Mouse (Mus musculus): ENCODE data around the gene Snx13.

Gene Snx13

GRCm38 (mm10) chr12:35047320-35048225 lies 587 bp downstream of the Snx13 start:
- peak; percentile 74 to 84 for DNase-seq (ENCODE audit: low spot score in 2 of 2)

DNA sequence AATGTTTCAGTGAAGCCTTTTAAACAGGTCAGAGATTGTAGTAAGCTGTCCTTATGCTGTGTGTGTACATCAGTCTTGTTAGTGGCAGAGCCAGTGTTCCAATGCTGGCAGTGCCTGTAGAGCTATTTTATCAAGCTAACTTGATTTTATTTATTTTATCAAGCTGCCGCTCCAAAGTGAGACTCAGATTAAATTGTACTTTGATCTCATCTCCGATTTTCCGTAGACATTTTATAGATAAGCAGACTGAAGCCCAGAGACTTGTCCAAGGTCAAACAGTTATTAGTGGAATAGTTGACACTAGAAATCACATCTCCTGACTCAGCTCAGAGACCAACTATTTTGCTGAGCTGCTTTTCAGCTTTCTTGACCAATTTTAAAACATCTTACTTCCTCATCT lies 1.9 kb downstream of the Snx13 start:
- no peak for DNase-seq (ENCODE audit: low spot score in 2 of 2)

DNA sequence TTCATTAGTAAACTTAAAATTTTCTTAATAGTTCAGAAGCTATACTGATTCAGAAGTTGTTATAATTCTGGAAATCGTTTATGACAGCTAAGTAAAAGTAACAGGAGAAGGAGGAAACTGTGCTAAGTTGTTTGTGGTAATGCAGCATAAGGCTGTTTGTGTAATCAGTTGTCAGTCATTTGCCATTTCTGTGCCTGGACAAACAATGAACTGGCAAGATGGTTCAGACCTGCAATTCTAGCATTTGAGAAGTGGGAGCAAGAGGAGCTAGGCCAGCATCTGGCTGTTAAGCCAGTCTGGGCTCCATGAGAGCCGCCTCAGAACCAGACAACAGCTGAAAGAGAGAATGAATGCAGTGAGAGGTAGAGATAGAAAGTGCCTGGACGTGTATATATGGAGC lies 3.5 kb downstream of the Snx13 start:
- DNase-seq (ENCODE audit: low spot score in 2 of 2), result no peak

DNA sequence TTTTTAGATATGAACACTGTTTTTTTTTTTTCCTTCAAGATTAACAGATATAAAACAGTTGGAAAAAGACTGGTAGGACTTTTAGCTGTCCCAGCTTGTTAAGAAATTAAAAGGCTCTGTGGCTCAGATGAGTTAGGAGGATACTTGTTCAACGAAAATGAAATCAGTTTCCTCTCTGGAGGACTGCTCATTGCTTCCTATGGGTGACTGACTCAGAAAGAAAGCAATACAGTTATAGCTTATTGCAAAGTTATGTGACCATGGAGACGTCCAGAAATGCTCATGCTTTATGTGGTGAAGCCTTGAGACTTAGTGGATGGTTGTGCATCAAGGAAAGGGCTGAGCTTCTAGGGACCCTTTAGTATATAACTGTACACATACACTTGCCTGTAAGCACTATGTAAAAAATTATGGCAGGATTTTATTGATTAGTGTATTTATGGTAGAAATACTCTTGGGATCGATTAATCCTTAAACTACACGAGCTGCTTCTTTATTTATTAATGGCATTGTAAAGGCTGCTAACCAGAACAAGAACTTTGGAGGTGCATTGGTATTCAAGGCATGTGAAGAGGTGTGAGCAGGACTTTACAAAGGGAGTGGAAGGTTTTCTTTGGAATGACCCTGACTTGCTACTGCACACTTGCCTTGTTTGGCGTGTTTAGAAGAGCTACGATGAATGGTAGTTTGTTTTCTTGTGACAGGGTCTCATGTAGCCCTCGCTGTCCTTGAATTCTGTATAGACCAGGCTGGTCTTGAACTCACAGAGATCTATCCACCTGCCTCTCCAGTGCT lies 4.2 kb downstream of the Snx13 start:
- no peak for DNase-seq (ENCODE audit: low spot score in 2 of 2)

DNA sequence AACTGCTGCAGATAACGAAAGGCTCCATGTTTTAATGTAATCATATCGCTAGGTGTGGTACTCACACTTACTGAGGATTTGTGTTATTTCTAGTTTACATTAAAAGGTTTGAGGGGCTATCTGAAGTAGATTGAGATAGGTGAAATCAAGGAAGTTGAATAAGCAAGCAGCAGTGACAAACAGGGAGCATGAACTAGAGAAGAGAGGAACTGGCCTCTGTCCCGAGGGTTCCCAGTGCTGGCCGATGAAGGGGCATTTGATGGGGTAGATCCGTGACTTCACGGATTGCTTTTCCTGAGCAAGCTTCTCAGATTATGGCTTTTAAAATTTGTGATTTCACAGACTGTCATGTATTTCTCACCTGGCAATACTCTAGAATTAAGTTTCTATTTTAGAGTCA lies 7.4 kb downstream of the Snx13 start:
- no peak for DNase-seq (ENCODE audit: low spot score in 2 of 2)

- no peak for DNase-seq (ENCODE audit: low spot score in 2 of 2)
Measured at GRCm38 (mm10) chr12:35055114-35056095, 8.4 kb downstream of the Snx13 start.

GRCm38 (mm10) chr12:35063697-35064468 lies 16.9 kb downstream of the Snx13 start:
- no peak for DNase-seq (ENCODE audit: low spot score in 2 of 2)

- no peak for DNase-seq (ENCODE audit: low spot score in 2 of 2)
Measured at GRCm38 (mm10) chr12:35067621-35068020, 20.6 kb downstream of the Snx13 start.

- DNase-seq (ENCODE audit: low spot score in 2 of 2), result no peak
Measured at GRCm38 (mm10) chr12:35071336-35071735, 24.4 kb downstream of the Snx13 start.

- DNase-seq (ENCODE audit: low spot score in 2 of 2), result no peak
Measured at GRCm38 (mm10) chr12:35072178-35072577, 25.2 kb downstream of the Snx13 start.

DNA sequence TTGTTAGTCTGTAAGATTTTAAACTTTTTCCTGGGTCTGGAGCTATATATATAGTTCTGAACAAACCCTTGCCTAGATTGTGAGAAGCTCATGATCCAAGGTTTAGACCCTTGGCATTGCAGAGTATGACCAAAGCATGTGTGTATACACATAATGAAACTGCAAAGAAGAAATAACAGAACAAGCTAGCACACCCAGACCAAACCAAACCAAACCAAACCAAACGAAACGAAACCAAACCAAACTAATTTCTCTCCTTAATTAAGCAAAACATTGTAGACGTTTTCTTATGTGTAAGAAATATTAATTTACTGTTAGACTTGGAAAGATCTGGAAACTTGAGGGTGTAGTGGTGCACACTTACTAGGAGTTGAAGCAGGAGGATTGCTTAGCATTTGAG lies 29.0 kb downstream of the Snx13 start:
- DNase-seq (ENCODE audit: low spot score in 2 of 2), result no peak

DNA sequence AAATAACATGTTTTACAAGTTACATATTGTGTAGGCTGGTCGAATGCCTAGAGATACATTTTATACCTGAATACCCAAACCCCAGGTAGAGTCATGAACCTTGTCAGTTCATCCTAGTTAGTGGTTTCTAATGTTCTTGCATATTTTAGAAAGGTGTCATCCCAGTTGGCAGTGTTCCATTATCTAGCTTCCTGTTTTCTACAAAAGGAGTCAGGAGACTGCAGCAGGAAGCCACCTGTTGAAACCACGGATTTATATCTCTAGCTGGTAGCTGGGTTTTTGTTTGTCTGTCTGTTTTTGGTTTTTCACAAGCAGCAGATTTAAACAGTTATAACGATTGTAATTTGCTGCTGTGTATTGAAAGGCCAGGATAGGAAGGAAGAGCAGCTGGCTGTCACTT lies 76.6 kb downstream of the Snx13 start:
- no peak for DNase-seq (ENCODE audit: low spot score in 2 of 2)

GRCm38 (mm10) chr12:35153186-35153585 lies 106.2 kb downstream of the Snx13 start:
- DNase-seq (ENCODE audit: low spot score in 2 of 2), result no peak

DNA sequence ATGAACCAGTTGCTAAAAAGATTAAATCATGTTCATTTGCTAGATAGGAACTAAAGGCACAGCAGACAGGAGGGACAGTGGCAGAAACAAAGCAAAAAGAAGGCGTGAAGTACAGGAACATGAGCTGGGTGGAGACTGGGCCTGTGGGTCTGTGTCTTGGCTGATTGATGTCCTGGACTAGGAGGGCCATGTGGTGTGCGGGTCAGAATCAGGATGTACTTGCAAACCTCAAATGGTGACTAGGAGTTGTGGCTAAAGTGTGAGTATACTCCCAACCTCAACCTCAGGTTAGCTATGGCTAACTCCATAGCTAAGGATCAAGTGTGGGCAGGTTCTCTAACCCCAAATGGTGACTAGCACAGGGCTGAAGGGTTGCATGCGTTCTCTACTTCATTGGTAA lies 107.2 kb downstream of the Snx13 start:
- DNase-seq (ENCODE audit: low spot score in 2 of 2), result no peak

- DNase-seq (ENCODE audit: low spot score in 2 of 2), result no peak
Measured at GRCm38 (mm10) chr12:35157237-35157636, 110.3 kb downstream of the Snx13 start.

- DNase-seq (ENCODE audit: low spot score in 2 of 2), result no peak
Measured at GRCm38 (mm10) chr12:35161690-35162089, 114.7 kb downstream of the Snx13 start.

DNA sequence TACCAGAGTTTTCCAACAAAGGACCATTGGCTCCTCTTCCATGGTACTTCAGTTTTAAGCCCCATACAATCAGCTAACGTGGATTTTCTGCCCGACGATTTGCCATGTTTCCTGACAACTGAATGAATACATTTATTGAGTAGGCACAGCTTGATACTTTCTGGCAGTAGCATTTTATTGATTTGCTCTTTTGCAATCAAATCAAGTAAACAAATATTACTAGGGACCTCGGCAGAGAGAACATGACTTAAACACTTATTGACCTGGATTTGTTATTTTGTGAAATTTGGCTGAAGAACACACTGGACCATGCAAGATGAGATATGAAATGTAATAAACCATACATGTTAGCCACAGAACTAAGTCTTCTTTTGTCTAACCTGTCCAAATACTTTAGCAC lies 123.3 kb downstream of the Snx13 start:
- no peak for DNase-seq (ENCODE audit: low spot score in 2 of 2)

GRCm38 (mm10) chr12:35175938-35176337 lies 129.0 kb downstream of the Snx13 start:
- no peak for DNase-seq (ENCODE audit: low spot score in 2 of 2)

GRCm38 (mm10) chr12:35176628-35177027 lies 129.6 kb downstream of the Snx13 start:
- no peak for DNase-seq (ENCODE audit: low spot score in 2 of 2)

- peak; percentile 58 to 83 for DNase-seq (ENCODE audit: low spot score in 2 of 2)
Measured at GRCm38 (mm10) chr12:35182675-35183074, 135.7 kb downstream of the Snx13 start.

DNA sequence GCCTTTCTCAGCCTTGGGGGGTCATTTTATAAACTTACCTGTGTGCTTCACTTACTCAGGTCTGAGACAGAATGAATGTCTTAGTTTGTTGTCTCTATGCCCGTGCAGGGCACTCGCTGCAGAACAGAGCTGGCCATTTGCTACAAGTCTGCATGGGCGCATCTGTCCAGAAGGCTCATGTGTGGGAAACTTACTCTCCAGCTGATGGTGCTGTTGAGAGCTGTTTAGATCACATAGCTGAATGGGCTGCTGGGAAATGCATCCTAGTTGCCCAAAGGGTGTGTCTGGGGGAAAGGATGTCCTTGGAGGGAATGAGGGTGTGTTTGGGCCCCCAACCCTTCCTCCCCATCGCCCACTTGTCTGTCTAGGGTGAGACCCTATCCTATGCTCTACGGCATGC lies 137.3 kb downstream of the Snx13 start:
- DNase-seq (ENCODE audit: low spot score in 2 of 2), result no peak

Data from spleen, postnatal 10 days (tissue).